Mouse (Mus musculus): ENCODE data around the gene Stx1b.
"Not testable (repeated sequence)": the region's sequence is repeated elsewhere in the genome, so short reads cannot be mapped to it uniquely, and the experiment has no call there.

Stx1b gene

GRCm38 (mm10) chr7:127824176-127824871, at the start of gene Stx1b, which contains the start of gene Stx4a:
Gene Stx1b, minus strand, starts transcription at chr7:127824549.
Gene Stx4a, plus strand, starts transcription at chr7:127824294.
- DNase-seq (ENCODE audit: low read depth, low spot score) = peak; percentile 67

GRCm38 (mm10) chr7:127870136-127870821, 45.9 kb upstream of the Stx1b start:
- no peak for DNase-seq (ENCODE audit: low read depth, low spot score)

GRCm38 (mm10) chr7:127869149-127869810, 44.9 kb upstream of the Stx1b start:
- peak; percentile 49 for DNase-seq (ENCODE audit: low read depth, low spot score)

- no peak for DNase-seq (ENCODE audit: low read depth, low spot score)
Measured at GRCm38 (mm10) chr7:127867641-127868040, 43.3 kb upstream of the Stx1b start.

GRCm38 (mm10) chr7:127866434-127866833, 42.1 kb upstream of the Stx1b start:
- DNase-seq (ENCODE audit: low read depth, low spot score) = no peak

DNA sequence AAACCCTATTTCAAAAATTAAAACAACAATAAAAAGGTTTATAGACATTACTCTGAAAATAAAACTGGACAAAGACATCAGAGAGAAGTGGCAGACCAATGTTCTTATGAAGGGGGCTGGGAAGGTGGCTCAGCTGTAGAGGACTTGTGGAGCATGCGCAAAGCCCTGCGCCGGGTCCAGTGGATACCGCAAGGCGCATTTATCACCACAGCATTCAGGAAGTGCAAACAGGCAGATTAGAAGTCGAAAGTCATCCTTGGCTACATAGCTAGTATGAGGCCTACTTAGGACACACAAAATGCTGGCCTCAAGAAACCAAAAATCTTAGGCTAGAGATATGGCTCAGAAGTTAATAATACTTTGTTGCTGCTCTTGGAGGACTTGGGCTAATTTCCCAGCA, 33.9 kb upstream of the Stx1b start:
- no peak for DNase-seq (ENCODE audit: low read depth, low spot score)

GRCm38 (mm10) chr7:127850906-127851305, 26.6 kb upstream of the Stx1b start:
- DNase-seq (ENCODE audit: low read depth, low spot score) = no peak

DNA sequence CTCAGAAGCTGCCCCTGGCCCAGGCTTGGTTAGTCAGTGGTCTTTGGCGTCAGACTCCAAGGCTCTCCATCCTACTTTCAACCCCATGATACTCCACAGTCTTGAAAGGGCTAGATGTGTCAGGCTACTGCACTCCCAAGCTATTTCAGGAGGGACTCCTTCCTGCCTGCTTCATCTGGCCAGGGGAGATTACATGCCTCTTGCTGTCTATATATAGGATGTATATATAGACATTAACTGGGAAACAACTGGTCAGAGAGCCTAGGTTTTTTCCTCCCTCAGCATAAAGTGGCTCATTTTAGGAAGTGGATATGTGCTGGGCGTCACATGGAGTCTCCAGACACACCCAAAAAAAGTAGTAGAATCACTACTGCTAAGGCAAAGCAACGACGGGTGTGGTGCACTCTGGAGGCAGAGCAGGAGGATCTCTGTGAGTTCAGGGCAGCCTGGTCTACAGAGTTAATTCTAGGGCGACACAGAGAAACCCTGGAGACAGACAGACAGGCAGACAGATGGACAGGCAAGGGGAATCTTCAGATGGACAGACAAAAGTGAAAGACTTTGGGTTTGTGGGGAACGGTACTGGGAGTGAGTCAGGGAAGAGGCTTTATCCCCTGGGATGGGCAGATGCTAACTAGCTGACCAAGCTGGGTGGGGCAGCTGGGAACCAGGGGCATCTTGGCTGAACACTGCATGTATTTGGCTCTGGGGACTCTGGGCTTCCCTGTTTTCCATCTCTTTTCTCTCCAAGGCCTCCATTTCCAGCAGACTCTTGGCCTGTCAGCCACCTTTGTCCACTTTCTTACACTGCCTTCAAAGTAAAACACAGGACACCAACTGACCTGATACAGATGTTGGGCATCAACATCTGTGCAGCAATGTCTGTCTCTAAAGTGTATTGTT, 25.9 kb upstream of the Stx1b start:
- DNase-seq (ENCODE audit: low read depth, low spot score) = no peak

- peak; percentile 71 for DNase-seq (ENCODE audit: low read depth, low spot score)
Measured at GRCm38 (mm10) chr7:127842001-127842718, 17.8 kb upstream of the Stx1b start.

- peak; percentile 97 for DNase-seq (ENCODE audit: low read depth, low spot score)
Measured at GRCm38 (mm10) chr7:127841340-127842000, 17.1 kb upstream of the Stx1b start.

DNA sequence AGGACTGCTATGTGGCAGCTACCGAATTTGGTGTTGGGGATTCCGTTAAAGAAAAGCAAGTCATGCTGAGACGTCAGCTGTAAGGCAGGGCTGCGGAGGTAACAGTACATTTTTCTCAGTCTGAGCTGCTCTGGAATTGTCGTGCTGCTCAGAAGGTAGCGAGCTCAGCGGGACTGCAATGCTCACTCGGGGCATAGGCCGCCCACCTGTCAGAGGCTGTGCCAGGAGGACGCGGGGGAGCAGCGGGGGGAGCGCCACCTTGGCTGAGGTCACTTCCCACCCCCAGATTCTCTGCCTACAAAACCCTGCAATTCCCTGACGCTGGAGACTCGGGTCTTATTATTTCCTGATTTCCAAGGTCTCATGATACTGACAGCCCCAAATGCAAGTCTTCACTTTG, 16.5 kb upstream of the Stx1b start:
- peak; percentile 85 for DNase-seq (ENCODE audit: low read depth, low spot score)

- DNase-seq (ENCODE audit: low read depth, low spot score) = not testable (repeated sequence)
Measured at GRCm38 (mm10) chr7:127840031-127840430, 15.7 kb upstream of the Stx1b start.

DNA sequence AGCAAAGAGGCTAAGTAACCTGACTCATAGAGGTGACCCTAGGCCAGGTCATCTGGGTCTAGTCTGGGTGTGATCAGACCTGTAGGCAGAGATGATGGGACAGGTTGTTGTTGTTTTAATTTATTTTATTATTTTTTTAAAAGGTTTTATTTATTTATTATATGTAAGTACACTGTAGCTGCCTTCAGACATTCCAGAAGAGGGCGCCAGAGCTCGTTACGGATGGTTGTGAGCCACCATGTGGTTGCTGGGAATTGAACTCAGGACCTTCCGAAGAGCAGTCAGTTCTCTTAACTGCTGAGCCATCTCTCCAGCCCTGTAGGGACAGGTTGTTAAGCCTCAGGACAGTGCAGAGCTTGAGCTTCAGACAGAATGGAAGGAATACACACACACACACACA, 13.5 kb upstream of the Stx1b start:
- DNase-seq (ENCODE audit: low read depth, low spot score) = not testable (repeated sequence)

DNA sequence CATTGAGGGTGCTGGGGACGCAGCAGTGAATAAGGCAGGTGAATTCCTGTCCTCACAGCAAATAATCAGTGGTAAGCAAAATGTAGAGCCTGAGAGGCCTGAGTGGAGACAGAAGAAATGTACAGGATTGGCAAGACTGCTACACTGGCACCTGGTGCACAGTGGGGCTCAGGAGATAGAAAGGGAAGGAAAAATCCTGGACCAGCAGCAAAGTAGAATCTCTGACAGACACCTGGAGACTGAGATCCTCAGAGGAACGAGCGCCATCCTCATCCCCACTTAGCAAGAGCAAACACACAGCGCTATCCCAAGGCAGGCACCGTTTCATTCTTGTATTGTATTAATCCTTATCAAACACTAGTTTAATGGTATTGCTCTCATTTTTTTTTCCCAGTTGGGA, 13.1 kb upstream of the Stx1b start:
- DNase-seq (ENCODE audit: low read depth, low spot score) = no peak

GRCm38 (mm10) chr7:127835550-127835949, 11.2 kb upstream of the Stx1b start:
- no peak for DNase-seq (ENCODE audit: low read depth, low spot score)

DNA sequence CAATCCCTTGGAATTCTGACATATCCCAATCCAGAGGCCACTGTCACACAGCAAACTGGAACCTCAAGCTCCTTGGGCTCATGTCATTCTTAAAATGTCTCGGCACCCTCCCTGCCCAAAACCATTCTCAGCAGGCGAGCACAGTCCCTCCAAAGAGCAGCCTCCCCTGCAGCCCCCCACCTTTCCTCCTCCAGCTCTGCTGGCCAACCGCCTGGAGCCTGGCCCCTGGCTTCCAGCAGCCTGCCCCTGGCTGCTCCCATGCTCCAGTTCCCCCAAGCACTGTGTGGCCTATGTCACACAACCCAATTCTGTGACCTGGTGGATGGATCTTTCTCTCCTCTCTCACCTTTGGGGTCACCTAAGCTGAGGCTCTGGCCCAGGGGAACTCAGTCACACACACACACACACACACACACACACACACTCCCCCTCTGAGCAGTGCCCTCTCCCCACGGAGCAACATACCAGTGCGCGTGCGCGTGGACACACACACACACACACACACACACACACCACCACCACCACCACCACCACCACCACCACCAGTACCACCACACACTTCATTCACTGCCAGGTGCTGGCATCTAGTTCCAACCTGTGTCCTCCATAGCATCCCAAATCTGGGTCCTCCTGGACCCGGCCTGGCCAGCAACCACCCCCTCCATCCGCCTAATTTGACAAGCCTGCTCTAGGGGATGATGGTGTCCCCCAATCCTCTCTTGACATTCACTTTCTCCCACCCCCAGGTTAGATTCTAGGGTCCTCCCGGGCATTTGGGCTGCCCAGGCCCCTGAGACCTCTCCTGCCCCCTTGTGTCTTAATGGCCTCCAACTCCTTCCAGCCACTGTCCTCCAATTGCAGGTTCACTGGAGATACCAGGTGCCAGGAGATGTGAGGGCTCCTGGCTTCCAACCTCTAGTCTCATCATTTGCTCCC, 845 bp downstream of the Stx1b start:
- DNase-seq (ENCODE audit: low read depth, low spot score) = no peak

DNA sequence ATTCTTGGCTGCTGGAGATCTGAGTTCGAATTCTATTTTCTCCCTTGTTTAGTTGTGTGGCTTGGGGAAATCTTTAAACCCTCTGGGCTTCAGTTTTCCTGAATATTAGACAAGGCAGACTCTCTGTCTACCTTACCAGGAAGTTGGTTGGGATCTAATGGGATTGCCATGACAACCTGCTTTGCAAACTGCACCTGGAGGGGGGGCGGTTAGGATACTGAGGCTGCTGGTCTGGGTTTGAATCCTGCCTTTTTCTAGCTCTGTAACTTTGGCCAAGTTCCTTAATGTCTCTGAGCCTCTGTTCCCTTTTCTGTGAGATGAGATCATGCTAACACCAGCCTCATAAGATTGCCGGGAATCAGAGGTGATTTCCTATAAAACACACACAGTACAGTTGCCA, 1.9 kb downstream of the Stx1b start:
- DNase-seq (ENCODE audit: low read depth, low spot score) = no peak

DNA sequence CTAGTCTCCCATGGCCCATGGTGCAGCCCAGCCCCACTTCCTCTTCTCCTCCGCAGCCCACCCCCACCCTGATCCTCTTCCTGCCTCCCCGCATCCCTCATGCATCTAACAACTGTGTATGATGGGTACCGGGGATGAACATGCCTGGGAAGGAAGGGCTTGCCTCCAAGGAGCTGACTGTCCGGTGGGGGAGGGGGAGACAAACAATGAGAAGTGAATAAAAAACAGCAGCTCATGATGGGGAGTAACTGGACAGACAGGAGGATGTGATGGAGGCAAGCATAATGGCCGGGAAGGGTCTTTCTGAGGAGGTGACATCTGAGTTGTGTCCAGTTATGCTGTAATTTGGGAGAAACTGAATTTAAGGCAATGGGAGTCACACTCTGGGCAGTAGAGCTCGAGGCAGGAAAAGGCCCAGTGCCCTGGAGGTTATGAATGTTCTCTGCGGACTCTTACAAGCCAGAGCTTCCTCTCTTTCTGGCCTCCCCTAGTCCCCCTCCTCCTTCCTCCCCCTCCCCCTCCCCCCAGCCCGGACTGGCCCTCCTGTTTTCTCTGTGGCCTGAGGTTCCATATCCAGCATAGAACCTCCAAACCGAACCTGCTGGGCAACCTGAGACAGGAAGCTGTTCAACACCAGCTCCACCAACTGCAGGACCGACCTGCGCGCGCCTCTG, 3.4 kb downstream of the Stx1b start:
- no peak for DNase-seq (ENCODE audit: low read depth, low spot score)

DNA sequence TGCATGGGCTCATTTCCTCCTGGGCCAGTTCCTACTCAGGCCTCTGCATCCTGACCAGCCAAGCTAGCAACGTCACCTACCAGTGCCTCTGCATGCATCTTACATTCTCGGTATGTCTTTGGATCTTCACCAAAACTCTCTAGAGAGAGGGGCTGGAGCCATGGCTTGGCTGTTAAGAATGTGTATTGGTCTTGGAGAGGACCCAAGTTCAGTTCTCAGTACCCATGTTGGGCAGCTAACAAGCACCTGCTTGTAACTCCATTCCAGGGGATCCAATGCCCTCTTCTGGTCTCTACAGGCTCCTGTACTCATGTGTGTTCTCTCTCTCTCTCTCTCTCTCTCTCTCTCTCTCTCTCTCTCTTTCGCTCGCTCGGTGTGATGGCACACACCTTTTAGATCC, 6.6 kb downstream of the Stx1b start:
- DNase-seq (ENCODE audit: low read depth, low spot score) = no peak

Measured in telencephalon, adult 2 months (tissue).